Mouse (Mus musculus): ENCODE measurements around the gene D430041D05Rik.

D430041D05Rik gene

GRCm38 (mm10) chr2:104256585-104256984 is 154.2 kb downstream of the D430041D05Rik start:
- DNase-seq: no peak

GRCm38 (mm10) chr2:104254944-104255343 is 155.9 kb downstream of the D430041D05Rik start:
- DNase-seq: no peak

GRCm38 (mm10) chr2:104253341-104253740 is 157.5 kb downstream of the D430041D05Rik start:
- DNase-seq: no peak

- DNase-seq: no peak
Observed at GRCm38 (mm10) chr2:104251647-104252046, 159.2 kb downstream of the D430041D05Rik start.

- no peak for DNase-seq
Observed at GRCm38 (mm10) chr2:104249856-104250255, 161.0 kb downstream of the D430041D05Rik start.

- no peak for DNase-seq
Observed at GRCm38 (mm10) chr2:104246851-104247250, 164.0 kb downstream of the D430041D05Rik start.

- no peak for DNase-seq
Observed at GRCm38 (mm10) chr2:104242055-104242454, 168.8 kb downstream of the D430041D05Rik start.

- DNase-seq: no peak
Observed at GRCm38 (mm10) chr2:104237141-104237540, 173.7 kb downstream of the D430041D05Rik start.

- DNase-seq: no peak
Observed at GRCm38 (mm10) chr2:104230444-104230843, 180.4 kb downstream of the D430041D05Rik start.

- DNase-seq: no peak
Observed at GRCm38 (mm10) chr2:104226057-104226456, 184.8 kb downstream of the D430041D05Rik start.

- DNase-seq: no peak
Observed at GRCm38 (mm10) chr2:104219733-104220391, 191.0 kb downstream of the D430041D05Rik start.

GRCm38 (mm10) chr2:104218588-104219065 is 192.2 kb downstream of the D430041D05Rik start:
- DNase-seq: no peak

GRCm38 (mm10) chr2:104218114-104218513 is 192.7 kb downstream of the D430041D05Rik start:
- DNase-seq: no peak

GRCm38 (mm10) chr2:104209408-104209807 is 201.4 kb downstream of the D430041D05Rik start:
- DNase-seq: no peak

GRCm38 (mm10) chr2:104208415-104208814 is 202.4 kb downstream of the D430041D05Rik start:
- DNase-seq: no peak

GRCm38 (mm10) chr2:104207948-104208347 is 202.9 kb downstream of the D430041D05Rik start:
- no peak for DNase-seq

GRCm38 (mm10) chr2:104205623-104206022 is 205.2 kb downstream of the D430041D05Rik start:
- no peak for DNase-seq

- DNase-seq: no peak
Observed at GRCm38 (mm10) chr2:104200211-104200610, 210.6 kb downstream of the D430041D05Rik start.

GRCm38 (mm10) chr2:104198186-104198585 is 212.6 kb downstream of the D430041D05Rik start:
- DNase-seq: no peak

- no peak for DNase-seq
Observed at GRCm38 (mm10) chr2:104197281-104197680, 213.5 kb downstream of the D430041D05Rik start.

GRCm38 (mm10) chr2:104192401-104193141 is 218.2 kb downstream of the D430041D05Rik start:
- peak; percentile 78 to 83 for DNase-seq

- DNase-seq: peak; percentile 51 to 52
Observed at GRCm38 (mm10) chr2:104191723-104192122, 219.1 kb downstream of the D430041D05Rik start.

GRCm38 (mm10) chr2:104188859-104189258 is 222.0 kb downstream of the D430041D05Rik start:
- DNase-seq: peak; percentile 72 to 77

GRCm38 (mm10) chr2:104187073-104187472 is 223.7 kb downstream of the D430041D05Rik start:
- no peak for DNase-seq
